Mouse (Mus musculus) heart, postnatal 0 days (tissue): ENCODE measurements around the gene Cox11.

Experiments
- CTCF ChIP-seq: IDR thresholded peaks from 2 replicates; pipeline ENCODE4 v1.5.1; 2016; ENCODE audit warnings: antibody characterized with exemption, control low read depth, low read depth
- EP300 ChIP-seq: IDR thresholded peaks from 2 replicates; pipeline ENCODE4 v1.6.1; 2016; ENCODE audit warnings: antibody characterized with exemption, low read depth

- TF ChIP-seq CTCF (no peak), EP300 (no peak)
Measured at GRCm38 (mm10) chr11:90590996-90591395, 47.0 kb upstream of the Cox11 start.
